Mouse (Mus musculus) gonadal fat pad, adult 2 months (tissue): Measurements from ENCODE around the gene Mapkap1. TPM values are rescaled to one million over a fixed set of nuclear protein-coding genes. Genes with fewer than 3 reads are reported as not detected.
"Not testable (repeated sequence)": the region's sequence is repeated elsewhere in the genome, so short reads cannot be mapped to it uniquely, and the experiment has no call there.

Experiments
- DNase-seq: peaks from one replicate; pipeline ENCODE4 v3.0.0-alpha.2; 2012; ENCODE audit warnings: low read depth
- polyA plus RNA-seq: library from polyadenylated mRNA; depleted of rRNA; stranded (reverse); fragments of >200 nt; gene quantifications from 2 replicates; pipeline ENCODE4 v1.2.3, GENCODE M21; 2012

The Mapkap1 gene
- polyA plus RNA-seq, 1 experiment, result 50.4 TPM

DNA sequence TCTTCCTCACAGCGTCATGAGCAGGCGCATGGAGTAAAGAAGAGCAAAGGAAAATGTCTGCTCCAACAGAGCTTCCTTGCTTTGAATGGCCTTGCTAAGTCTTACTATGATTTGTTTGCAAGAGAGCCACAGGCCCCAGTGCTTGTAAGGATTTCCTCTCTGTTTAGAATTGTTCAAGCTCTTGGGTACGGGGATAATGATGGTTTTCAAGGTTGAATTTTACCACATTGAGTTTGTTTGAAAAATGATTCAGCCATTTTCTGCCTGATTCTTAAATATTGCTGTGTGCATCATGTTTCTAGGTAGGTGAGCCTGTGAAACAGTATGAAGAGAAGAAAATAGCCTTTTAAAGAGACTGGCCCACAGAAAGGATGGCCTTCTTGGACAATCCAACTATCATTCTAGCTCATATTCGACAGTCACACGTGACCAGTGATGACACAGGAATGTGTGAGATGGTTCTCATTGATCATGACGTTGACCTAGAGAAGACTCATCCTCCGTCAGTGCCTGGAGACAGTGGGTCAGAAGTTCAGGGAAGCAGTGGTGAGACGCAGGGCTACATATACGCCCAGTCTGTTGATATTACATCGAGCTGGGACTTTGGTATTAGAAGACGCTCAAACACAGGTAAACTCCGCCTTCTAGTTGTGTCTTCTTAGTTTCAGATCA is 25.3 kb downstream of the Mapkap1 start:
- no peak for DNase-seq

DNA sequence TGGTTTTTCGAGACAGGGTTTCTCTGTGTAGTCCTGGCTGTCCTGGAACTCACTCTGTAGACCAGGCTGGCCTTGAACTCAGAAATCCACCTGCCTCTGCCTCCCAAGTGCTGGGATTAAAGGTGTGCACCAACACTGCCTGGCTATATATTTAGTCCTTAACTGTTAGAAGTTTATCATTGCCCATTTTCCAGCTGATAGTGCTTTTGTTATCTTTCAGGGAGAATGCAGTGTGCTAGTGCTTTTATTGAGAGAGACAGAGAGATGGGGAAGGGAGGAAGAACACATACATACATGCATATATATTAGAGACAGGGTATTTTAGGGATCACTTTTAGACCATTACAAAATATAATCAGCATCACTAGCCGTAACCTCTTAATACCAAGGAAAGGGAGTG is 26.3 kb downstream of the Mapkap1 start:
- DNase-seq, result not testable (repeated sequence)

DNA sequence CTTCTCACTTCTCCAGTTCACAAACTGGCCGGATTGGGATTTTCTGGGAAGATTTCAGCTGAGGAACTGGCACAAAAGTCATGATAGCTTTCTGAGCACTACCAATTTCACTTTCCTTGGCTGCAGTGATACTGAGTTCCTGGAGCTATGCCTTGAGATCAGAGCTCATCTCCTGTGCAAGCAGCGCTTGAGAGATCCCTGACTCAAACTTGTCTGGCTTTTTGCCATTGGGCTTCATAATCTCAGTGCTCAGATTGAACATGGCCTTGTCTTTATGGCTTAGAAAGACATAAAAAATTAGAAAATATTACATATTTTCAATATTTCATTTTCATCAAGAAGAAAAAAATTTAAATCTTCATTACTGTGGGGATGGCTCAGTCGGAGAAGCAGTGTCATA is 29.8 kb downstream of the Mapkap1 start:
- DNase-seq, result no peak

DNA sequence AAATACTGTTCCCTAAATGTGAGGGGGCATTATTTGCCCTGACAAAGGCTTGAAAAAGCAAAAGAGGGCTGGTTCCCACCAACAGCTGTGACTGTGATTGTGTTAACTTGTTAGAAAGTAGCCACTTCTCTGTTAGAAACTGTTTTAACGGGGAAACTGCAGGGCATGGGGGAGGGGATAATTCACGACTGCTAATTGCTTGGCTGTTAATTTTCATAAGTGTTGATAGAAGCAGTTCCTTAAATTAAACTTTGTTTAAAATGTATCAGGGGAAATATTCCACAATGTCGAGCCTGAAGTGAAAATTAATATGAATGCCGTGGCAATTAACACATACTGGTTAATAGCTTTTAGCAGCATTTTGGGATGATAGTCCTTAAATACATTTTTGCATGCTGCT is 42.2 kb downstream of the Mapkap1 start:
- no peak for DNase-seq

DNA sequence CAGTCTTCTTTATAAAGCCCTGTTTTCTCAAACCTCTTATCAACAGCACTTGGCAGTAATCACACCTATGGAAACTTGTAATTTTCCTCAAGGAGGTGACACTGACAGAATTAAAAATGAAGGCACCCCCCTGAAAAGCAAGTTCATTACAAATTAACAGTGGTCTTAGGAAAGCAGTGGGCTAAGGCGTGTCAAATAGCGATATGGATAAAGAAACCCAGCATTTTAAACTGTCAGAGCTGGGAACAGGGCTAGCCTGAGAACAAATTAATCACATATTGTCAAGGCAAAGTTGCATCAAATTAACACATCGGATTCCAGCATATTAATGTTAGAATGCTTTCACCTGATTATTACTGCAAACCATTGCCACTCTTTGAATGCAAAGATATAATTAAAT is 55.9 kb downstream of the Mapkap1 start:
- no peak for DNase-seq

DNA sequence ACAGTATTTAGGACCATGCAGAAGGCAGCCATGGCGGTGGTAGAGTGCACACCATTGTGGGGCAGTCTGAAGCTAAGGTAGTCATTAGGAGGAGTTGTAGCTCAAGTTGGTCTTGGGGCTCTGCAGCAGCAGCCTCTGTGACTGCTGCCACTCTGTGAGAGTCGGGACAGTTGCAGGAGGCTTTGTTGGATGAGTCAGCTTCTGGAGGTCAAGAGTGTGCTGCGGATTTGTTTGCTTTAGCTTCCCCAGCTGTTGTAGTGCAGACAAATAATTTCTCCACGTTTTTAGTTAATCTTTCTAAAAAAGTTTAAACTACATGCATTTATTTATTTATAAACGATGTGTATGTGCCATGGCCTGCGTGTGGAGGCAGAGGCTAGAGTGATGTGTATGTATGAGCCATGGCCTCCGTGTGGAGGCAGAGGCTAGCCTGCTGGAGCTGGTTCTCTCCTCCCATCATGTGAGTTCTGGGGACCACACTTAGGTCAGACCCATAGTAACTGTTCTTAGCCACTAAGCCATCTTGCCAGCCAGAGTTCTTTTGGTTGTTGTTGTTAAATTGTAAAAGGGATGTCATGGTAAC is 62.1 kb downstream of the Mapkap1 start:
- DNase-seq, result no peak

DNA sequence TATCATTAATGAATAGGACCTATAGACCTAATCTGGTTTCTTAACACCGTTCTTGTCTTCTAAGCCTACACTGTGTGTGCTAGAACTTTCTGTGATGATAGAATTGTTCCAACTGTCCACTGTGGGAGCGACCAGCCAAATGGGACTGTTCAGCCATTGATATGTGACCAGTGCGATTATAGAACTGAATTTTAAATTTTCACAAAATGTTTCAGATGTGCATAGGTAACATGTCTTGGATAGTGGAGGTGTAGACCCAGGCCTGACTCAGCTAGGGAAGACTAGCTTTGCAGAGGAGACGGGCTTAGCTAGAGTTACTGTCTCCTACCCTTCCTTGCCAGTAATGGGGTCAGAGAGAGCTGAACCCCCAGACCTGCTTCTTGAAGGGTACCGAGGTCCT is 62.8 kb downstream of the Mapkap1 start:
- no peak for DNase-seq

DNA sequence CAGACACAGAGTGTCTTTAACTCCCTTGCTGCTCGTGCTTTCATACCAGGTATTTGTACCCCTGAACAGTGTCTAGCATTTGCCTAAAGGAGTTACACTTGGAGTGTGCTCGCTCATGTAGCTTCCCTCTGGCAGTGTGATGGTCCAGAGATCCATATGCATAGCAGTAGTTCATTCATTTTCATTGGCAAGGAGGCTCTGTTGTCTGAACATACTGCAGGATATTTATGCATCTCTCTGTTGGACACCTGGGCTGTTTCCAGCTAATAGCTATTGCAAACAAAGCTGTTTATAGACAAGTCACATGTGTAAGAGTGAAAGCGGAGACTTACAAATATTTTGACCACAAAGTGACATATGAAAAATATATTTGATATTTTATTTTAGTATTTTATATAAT is 67.2 kb downstream of the Mapkap1 start:
- DNase-seq, result no peak

DNA sequence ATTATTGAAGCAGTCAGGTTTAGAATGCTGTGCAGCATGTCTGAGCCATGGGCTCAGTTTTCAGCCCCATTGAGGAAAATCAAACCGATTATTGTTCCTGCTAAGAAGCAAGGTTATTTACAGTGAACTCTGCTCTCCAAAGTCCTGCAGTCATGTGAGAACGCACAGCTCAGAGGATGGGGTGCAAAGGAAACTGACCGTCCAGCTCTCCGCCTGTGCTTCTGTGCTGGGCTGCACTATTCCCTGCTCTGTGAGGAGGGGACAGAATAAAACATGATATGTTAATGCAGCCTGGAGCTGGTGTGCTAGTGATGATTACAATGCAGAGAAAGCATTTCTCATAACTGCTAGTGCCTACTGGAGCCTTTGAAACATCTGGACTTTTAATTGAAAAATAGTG is 74.8 kb downstream of the Mapkap1 start:
- no peak for DNase-seq

DNA sequence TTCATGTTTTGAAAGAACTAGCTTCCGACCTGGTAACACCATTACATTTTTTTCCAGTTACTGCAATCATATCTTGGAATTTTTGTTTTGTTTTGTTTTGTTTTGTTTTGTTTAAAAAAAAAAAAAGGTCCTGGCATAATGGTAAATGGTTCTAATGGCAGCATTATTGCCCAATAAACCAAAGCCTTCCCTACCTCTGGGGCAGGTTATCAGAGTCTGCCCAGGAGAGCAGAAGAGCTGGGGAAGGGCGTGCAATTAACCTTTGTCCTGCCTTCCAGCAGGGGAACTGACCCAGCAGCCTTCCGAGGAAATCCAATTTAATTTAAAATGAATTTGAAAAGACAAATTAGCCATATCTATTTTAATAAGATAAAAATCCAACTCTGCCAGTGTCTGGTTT is 75.5 kb downstream of the Mapkap1 start:
- DNase-seq, result no peak

DNA sequence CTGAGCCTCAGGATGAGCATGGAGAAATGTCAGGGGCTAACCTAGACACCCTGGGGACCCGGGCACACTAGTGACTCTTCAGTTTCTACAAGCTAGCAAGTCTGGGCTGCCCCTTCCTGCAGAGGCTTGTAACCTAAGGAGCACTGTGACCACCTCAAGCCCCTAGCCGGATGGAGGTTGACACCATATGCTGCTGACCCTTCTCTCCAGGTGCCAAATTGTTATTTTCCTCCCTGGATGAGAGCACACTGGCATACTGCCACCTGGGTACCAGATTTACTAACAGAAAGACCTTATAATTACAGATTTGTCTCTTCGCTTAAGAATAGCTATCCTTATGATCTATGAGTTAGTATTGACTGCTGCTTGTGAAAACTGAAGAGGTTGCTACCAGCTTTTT is 76.0 kb downstream of the Mapkap1 start:
- DNase-seq, result no peak

DNA sequence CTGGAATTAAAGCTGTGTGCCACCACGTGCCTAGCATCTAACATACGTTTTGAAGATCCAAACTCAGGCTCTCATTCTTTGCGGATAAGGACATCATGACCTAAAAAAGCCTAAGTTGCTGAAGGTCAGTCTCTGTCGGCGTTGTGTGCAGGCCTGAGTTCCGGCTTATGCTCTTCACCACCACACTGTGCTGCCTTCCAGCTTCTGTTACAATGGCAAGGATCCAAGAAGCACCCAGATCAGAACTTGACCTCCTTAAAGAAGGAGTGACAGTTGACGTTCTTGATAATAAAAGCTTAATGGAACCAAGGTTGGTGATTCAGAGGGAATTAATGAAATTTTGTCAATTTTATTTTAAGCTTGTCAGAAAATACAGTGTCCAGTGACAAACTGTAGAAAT is 80.7 kb downstream of the Mapkap1 start:
- no peak for DNase-seq

DNA sequence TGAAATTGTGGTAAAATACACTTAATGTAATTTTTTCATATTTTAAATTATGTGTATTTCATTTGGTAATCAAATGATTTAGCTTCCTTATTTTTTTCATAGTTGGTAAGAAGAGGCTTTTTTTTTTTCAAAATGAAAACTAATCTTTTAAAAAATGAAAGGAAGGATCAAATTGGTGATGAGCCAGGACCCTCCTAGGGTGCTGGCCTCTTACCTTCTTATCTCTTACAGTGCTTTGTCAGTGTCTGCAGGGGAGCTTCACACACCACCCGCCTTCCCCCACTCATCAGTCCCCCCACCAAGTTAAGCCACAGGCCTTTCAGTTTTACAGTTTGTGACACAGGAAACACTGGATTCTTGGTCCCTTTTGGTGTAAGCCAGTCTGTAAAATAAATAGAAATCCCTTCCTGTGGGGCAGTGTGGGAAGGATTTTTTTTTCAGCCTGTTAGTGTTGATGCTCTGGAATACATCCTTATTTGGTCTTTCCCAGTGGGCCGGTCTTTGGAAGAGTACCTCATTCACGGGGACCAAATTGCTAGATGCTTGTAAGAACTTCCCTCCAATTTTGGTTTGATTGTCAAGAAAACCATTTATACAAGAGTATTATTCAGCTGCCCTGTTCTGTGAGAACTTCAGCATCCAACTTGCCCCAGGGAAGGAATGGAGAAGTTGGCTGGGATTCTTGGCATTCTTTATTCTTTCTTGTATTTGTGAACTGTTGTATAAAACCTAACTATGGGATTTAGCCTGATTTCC is 97.6 kb downstream of the Mapkap1 start:
- no peak for DNase-seq

DNA sequence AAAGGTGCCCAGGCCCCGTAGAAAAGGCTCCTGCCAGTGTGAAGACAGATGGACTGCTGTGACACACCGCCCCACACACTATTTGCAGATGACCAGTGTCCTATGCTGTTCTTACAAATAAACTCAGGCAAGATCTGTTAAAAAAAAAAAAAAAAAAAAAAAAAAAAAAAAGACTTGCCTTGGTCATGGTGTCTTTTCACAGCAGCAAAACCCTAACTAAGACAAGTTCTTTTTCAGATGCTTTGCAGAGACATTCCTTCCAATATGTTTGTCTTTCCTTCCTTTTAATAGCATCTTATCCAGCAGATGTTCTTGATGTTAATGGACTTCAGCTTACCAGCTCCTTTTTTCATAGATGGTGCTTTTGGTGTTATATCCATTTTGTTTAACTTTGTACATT is 99.6 kb downstream of the Mapkap1 start:
- DNase-seq, result not testable (repeated sequence)

DNA sequence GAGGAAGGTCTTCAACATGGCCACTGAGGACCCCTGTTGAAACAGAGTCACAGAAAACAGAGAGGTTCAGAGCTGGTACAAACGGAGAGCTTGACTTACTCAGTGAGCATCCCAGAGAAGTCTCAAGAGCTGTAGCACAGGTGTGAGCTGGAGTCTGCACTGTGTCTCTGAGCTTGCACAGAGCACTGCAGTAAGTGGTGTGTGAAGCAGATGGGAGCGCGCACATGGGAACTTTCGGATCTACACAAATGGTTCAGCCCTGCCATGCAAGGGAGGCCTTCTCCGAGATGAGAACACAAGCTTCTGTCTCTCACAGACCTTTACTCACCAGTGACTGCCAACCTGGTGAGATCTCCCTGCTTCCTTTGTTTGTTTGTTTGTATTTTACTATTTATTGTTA is 103.3 kb downstream of the Mapkap1 start:
- DNase-seq, result no peak

DNA sequence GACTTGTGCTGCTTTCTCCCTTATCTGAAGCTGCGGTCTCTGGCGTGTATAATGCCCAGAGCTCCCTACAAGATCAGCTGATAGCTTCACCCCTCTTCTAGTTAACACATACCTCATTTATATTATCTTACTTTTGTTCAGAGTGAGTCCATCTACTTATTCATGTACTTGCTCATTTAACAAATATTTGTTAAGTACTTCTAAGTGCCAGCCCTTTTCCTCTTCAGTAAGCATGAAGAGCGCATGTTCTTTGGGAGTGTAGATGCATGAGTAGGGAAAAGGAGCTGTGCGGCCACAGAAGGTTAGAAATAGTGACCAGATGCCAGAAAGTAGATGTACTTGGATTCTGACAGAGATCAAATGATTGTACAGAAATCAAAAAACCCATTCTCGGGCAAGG is 108.7 kb downstream of the Mapkap1 start:
- DNase-seq, result no peak

DNA sequence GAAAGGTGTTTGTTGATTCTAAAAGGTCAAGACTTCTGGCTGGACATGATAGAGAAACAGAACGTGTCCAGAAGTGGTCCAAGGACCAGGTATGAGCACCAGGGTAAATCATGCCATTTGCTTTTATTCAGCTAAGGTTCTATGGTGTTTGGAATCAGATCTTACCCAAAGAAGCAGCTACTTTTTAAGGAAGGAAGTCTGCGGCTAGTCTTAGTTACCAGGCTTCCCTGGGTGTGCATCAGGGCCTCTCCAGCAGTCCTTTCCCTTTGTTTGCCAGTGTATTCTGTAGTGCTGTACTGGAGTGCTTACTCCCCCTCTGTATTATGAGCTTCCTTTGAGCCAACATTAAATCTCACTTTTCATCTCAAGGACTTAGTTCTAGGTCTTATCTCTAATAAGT is 111.5 kb downstream of the Mapkap1 start:
- no peak for DNase-seq

DNA sequence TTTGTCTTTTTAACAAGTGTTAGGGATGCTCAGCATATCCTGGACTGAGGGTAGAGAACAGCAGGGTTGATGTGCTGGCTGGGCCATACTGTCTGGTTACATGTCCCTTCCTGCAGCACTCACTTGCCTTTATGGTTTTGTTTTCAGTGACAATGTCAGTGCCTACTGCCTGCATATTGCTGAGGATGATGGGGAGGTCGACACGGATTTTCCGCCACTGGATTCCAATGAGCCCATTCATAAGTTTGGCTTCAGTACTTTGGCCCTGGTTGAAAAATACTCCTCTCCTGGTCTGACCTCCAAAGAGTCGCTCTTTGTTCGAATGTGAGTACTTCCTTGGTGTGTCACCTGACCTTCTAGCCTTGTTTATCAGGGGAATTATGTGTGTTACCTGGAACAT is 112.0 kb downstream of the Mapkap1 start:
- no peak for DNase-seq

DNA sequence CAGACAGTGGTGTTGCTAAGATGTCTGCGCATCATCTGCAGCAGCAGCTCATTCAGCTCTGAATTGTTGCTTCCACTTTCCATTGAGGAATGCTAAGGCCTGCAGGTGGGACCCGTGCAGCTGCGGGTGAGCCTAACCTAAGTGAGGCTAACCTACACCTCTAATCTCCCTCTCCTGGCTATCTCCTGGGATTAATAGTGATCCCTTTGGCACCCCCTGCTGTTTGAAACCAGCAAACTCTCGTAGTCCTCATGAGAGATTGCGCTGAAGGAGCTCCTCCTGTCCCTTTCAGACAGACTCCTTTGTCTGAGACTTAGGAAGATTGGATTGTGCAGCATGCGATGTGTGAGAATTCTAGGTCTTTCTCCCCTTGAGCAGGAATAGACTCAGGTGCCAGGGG is 113.0 kb downstream of the Mapkap1 start:
- DNase-seq, result no peak

DNA sequence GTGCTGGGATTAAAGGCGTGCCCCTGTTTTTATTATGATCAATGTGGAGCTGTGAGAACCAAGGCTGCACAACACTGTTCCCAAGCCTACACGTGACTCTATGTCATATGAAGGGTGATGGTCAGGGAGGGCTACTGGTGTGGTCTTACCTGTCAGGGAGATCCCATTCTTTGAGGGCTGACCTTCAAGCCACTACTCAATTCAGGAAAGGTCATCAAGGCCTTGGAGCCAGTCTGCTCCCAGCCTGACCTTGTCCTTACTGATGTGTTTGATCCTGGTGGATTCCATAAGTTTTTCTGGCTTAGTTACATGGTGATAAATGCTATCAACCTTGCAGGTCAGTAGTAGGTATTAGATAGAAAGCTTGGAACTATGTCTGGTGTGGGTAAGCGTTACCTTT is 114.8 kb downstream of the Mapkap1 start:
- DNase-seq, result no peak

DNA sequence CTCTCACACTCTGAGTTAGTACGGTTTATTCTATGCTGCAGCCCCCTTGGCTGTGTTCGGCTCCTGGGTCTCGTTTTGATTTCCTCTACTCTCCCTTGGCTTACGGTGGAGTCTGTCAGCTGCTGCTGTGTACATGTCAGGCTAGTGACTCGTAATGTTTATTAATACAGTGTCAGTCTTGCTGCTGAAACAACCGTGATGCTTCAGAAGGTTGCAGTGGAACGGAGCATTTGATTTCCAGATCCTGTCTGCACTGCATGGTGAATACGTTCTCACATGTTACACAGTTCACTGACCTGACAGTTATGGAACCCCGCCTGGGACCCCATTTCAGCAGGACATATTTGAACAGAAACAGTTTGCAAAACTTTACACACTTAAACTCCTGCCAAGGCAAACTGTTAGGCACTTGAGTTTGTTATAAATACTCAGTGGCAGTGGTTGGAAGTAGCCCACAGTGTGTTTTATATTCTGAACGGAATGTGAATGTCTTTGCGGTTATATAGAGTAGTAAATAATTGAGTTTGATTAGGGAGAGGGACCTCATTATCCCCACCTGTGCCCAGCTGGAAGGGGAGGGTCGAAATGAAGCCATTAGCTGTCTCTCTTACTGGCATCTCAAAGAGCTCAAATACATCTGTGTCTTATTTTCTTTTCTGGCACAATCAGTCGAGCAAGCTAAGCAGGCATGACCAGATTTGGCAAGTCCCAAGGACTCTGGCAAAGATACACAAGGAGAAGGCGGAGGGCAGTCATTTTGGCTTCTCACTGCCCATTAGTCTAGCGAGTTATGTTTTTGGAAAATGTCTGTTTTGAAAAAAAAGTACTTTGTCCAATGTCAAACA is 120.2 kb downstream of the Mapkap1 start:
- no peak for DNase-seq

DNA sequence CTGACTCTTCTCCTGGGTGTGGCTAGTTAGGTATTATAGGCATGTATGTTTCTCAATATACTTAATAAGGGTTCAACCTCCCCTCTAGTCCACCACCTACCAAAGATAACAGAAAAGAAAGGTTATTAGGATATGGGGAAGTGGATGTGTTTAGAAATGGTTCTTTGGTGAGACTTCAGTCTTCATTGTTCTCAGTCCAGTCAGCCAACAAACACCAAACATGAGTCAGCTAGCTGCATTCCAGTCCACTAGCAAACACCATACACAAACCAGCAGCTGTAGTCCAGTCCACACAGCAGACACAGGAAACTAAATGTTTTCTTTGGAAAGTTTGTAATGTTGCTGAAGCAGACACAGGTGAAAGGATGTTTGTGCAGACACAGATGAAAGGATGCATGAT is 121.9 kb downstream of the Mapkap1 start:
- no peak for DNase-seq
